Mouse (Mus musculus) inflammation-experienced regulatory T-cells, adult 6 months (primary cell): Measurements from ENCODE around the gene Col1a2. TPM values are rescaled to one million over a fixed set of nuclear protein-coding genes. Genes with fewer than 3 reads are reported as not detected.
A peak's percentile ranks its signal among the peaks of the same experiment; 100 is the strongest.

Source experiments
- ATAC-seq: one replicate; pipeline ENCODE4 v1.8.0; 2017
- polyA plus RNA-seq, 3 experiments: library from polyadenylated mRNA; unstranded; fragments of 100-300 nt; shearing (Covaris generic); gene quantifications; one replicate each; pipeline ENCODE4 v1.2.1; 2017

Col1a2 gene
- polyA plus RNA-seq, 3 experiments from 2014 or later, result 0.15 to 0.16 TPM; not detected in 1

- ATAC-seq, result no peak
Observed at GRCm38 (mm10) chr6:4528439-4528838, 23.8 kb downstream of the Col1a2 start.

- no peak for ATAC-seq
Observed at GRCm38 (mm10) chr6:4530986-4531385, 26.4 kb downstream of the Col1a2 start.

DNA sequence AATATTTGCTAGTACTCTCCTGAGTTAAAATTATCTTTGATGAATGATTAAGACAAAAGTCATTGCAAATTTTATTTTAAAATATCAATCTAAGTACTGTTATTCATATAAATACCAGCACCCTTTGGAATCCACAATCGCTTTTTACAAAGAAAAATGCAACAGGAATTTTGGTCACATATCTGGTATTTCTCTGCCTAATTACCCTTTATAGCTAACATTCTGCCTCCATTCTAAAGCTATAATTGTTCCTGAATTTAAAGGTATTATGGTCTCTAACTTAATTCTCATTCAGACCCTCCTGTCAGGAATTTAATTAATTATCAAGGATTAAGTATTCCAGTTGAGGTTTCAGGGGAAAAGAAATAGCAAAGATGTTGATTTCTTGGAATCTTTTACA is 28.3 kb downstream of the Col1a2 start:
- ATAC-seq, result no peak

DNA sequence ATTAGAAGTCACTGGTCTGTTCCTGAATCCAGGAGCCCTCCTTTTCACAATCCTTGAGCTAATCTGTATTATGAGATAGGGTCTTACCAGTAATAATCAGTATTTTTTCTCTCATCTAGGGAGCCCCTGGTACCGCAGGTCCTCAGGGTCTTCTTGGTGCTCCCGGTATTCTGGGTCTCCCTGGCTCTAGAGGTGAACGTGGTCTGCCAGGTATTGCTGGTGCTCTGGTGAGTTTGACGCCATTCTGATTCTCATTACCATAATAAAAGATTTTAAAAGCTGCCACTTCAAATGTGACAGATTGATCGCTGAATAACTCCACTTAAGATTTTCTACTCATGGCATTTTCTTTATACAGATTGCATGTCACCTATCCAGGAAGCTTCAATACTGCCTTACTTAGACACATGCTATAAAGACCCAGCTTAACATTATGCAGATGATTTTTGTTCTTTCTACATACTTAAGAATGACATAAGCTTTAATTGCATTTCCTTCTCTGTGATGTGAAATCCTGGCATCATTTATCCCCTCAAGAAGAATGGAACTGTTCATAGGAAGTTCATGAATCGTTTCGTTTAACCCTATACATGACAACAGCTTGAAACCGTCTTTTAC is 30.0 kb downstream of the Col1a2 start:
- no peak for ATAC-seq

DNA sequence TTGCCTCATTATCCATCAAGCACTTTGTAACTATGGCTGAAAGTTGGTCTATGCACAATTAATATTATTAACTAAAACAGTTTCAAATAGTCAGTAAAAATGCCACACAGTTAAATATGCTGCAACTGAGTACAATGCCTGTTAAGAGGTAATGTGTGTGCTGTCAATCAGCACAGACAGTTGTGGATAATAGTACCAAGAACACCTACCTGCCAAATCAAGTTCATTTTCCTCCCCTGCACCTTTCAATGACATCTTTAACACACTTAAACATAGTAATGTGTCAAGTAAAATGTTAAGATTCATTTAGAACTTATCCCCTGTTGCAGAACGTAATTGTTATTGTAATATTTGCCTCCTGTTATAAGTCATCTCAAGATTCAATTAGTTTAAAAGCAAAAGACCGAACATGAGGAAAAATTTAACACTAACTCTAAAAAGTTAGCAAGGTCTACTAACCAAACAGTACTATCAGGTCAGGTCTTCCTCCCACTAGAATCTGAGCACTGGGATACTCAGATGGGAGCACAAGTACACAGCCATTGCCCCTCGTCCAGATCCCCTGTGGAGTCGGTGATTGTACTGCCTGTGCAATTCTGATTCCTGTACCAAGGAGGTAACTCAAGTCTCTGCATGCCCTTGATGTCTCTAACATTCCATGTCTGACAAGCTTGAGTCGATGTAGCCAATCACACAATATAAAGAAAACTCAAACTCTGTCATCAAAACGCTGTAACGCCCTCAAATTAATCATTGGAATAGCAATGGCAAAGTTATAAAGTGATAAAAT is 37.5 kb downstream of the Col1a2 start:
- ATAC-seq, result no peak

GRCm38 (mm10) chr6:4544554-4544953 is 39.9 kb downstream of the Col1a2 start:
- no peak for ATAC-seq

- ATAC-seq, result peak; percentile 38
Observed at GRCm38 (mm10) chr6:4545727-4546126, 41.1 kb downstream of the Col1a2 start.

- ATAC-seq, result no peak
Observed at GRCm38 (mm10) chr6:4548894-4549293, 44.3 kb downstream of the Col1a2 start.

DNA sequence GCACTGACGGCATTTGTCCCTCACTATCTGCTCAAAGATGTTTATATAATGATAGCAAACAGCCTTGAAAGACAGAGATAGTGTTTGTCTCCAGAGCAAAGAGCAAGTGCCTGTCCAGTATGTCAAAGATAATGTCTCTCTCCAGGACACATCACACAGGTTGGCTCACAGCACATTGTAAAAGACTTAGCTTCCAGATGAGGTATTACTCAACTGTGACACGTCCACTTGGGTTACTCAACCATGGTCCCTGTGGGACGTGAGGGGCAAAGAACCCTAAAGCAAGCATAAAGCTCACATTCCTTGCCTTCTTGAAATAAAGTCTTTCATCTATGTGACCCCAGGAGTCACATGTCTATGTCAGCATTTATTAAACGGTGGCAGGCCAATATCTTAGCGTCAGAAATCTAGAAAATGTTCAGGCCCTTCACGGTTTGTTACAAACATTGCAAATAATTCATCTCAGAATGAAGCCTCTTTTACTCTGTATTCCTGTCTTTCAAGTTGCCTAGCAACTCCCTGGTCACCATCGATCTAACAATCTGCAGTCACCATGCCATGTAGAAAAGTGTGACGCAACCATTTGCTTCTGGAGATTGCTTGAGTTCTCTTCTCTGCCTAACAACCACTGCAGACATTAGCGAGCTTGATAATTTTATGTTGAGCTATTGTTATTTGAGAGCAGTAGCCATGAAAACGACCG is 45.4 kb downstream of the Col1a2 start:
- ATAC-seq, result no peak

DNA sequence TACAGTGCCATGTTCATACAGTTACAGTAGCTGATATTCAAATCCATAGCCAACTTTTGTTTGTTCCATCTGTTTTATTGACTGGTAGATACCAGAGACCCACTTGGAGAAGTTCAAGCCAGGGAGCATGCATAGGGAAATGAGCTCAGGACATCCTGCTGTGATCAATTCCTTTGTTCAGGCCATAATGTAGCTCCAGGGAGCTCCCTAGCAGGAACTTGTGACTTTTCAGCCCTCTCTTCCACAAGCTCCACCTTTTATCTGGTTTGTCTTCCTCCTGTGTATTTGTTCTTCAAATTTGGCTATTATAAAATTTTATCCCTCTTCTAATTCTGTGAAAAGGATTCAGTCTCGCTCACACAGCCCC is 45.9 kb downstream of the Col1a2 start:
- ATAC-seq, result no peak

DNA sequence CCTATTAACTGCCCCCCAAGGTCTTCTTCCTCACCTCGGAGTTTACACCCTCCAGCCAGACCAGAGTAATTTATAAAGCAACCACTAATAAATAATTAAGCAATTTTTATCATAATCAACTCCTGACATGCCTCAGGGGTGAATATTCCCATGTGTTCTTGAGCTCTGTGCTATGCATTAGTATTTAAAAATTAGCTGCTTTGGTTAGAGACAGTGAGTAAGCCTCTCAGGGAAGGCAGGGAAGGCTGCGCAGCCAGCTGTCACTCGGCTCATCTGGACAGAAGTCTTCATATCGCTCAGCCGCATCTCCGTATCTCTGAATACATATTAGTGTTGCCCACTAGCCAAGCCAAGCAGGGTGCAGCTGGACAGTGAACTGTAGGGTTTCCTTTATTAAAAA is 50.8 kb downstream of the Col1a2 start:
- no peak for ATAC-seq

GRCm38 (mm10) chr6:4557086-4557485 is 52.5 kb downstream of the Col1a2 start:
- no peak for ATAC-seq

DNA sequence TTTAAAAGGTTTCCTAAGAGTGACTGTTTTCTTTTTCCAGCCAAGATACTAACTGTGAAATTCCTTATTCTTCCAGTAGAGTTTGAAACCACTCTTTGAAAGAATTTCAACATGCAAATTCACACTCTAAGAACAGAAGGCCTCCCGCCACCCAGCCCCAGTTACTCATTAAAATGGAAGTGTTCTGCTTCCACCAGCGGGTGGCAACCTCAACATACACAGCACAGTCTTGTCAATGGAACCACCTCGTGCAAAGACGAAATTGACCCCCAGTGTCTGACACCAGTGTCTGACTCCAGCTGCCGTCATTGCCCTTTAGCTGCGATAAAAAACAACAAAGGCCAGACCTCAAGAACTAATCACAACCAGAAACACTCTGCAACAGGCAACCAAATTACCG is 53.1 kb downstream of the Col1a2 start:
- no peak for ATAC-seq

DNA sequence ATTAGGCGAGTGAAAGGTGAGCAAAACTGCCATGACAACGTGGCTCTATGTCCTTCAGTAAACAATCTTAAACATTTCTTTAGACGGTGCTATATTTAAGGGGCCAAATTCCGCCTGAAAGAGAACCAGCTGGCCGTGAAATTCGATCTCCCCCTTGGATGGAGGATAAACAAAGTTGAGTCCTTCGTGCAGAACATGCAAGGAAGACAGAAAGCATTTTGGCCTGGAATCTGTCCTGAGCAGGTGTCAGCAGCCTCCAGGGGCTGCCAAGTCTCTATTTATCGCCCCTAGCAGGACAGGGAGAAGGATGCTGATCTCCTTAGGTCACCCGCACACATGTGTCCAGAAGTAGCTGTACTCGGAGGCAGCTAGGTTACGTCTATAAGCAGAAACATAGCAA is 56.5 kb downstream of the Col1a2 start:
- ATAC-seq, result no peak

DNA sequence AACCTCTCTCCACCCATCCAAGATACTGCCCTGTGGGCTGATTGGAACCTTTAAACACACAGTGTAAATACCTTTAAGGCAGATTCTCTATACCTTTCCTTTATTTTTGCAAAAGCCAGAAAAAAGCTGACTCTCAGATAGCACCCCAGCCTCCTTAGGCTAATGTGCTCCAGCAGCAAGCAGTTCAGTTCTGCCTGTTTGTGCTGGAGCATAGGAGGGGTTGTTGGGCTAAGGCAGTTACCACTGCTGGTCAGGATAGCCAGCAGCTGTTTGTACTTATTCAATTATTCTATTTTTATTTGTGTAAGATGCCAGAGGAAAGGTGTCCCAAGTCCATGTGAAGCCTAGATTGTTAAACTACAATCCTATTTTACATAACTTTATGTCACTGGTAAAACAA is 57.0 kb downstream of the Col1a2 start:
- ATAC-seq, result no peak

DNA sequence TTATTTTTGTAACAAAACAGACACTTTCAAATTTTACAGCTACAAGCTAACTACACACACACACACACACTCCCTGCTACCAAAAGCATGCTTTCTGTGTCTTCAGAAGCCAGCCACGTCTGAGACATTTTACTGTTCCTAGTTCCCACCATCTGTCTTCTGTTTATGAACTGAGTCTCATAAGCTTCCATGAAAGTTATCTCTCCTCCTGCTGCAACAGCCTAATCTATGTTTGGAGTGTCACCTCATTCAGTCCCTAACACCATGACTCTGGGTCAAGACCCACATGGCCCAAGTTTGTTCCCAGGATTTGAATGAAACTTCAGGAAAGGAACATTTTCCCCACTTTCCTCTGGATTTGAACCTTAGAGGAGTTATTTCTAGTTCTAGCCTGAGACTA is 57.8 kb downstream of the Col1a2 start:
- no peak for ATAC-seq

DNA sequence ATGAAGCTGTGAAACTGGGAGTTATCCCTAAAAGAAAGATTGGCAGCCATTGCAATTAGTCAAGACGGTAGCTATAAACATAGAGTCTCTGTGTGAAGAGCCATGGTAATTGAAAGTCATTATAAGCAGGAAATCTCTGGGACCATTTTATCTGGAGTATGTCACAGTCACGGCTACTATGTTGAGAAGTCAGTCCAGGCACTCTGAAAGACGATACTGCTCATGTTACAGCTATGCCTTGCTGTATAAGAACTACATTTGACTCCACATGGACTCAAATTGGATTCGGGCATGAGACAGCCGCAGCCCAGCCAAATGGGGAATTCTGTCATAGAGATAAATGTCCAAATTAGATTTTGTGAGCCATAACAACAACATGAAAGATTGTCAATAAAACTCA is 58.9 kb downstream of the Col1a2 start:
- no peak for ATAC-seq

GRCm38 (mm10) chr6:4570412-4570811 is 65.8 kb downstream of the Col1a2 start:
- no peak for ATAC-seq

- ATAC-seq, result no peak
Observed at GRCm38 (mm10) chr6:4577756-4578155, 73.1 kb downstream of the Col1a2 start.

DNA sequence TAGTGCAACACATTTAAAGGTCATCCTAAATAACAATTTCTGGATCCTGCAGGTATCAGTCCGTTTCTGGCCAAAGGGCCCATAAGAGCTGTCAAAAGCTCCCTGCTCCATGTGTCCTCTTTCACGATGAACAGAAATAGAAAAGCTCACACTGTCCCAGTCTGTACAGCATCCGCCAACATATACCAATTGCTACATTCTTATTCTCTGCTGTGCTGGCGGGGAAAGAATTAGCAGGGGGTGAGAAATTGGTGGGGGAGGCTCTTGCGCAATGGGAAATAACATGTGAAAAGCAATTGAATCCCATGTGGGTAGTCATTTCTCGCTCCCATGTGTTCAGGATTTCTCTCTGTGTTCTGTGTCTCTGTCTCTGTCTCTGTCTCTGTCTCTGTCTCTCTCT is 73.7 kb downstream of the Col1a2 start:
- ATAC-seq, result no peak

- ATAC-seq, result no peak
Observed at GRCm38 (mm10) chr6:4579620-4580019, 75.0 kb downstream of the Col1a2 start.

- ATAC-seq, result no peak
Observed at GRCm38 (mm10) chr6:4583485-4583884, 78.9 kb downstream of the Col1a2 start.

DNA sequence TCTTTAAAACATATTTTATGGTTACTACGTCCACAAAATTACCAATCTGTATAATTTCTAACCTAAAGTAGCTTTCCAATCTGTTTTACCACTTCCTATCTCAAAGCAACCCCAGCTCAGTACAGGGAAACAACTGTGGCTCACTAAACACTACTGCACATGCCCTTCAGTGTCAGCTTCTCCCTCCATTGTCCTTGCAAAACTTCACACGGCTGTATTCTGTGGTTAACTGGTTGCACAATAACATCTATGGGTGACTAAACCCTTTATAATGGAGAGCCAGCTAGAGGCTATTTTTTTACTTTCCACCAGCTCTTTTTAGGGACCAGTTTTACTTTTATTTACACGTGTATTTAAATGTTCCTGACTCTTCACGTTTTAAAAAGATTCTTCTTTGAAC is 83.3 kb downstream of the Col1a2 start:
- ATAC-seq, result no peak

DNA sequence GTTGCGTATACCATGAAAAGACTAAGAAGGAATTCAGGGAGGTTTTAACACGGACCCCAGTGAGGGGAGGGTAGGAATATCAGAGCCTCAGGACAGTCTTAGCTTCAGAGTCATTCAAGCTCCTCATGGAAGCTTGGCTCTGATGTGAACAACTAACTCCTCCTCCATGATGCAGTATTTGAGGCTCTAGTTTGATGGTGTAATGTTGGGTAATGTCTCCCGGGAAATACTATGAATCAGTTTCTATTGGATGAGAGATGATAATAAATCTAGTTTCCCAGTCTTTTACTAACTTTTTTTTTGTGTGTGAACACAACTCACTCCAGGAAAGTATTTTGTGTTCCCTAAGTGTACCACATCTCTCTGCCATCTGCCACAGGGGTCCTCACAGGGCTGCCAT is 84.1 kb downstream of the Col1a2 start:
- no peak for ATAC-seq
